Mouse (Mus musculus) E14TG2a.4 (cell line): ENCODE data around the gene Ola1.

Experiments
- CTCF ChIP-seq: conservative IDR thresholded peaks from 2 replicates; pipeline ENCODE4 v1.5.1; 2014; ENCODE audit warnings: low read length
- POU5F1 ChIP-seq: IDR thresholded peaks from 2 replicates; pipeline ENCODE4 v1.6.1; 2014; ENCODE audit warnings: low read length, borderline replicate concordance

GRCm38 (mm10) chr2:73204328-73204727 is 14.4 kb downstream of the Ola1 start:
- TF ChIP-seq CTCF: no peak
- TF ChIP-seq POU5F1: no peak
